Mouse (Mus musculus) CH12.LX (cell line): ENCODE results near the gene Mfsd4a.

ENCODE experiments used
- CTCF ChIP-seq, 2 experiments: IDR thresholded peaks in 1 of 2; conservative IDR thresholded peaks in 1 of 2; 2 replicates each; pipeline ENCODE4 v1.5.1; 2011 to 2012; ENCODE audit warnings: low read depth in 2 of 2, low read length in 2 of 2, improper control_type of control experiment in 1 of 2, inconsistent platforms in 1 of 2, mild to moderate bottlenecking in 1 of 2, moderate library complexity in 1 of 2
- MAZ ChIP-seq: IDR thresholded peaks from 2 replicates; pipeline ENCODE4 v1.6.1; 2012; ENCODE audit warnings: low read depth, mild to moderate bottlenecking, inconsistent platforms, low read length, improper control_type of control experiment, moderate library complexity
- POLR2A ChIP-seq: IDR thresholded peaks from 2 replicates; pipeline ENCODE4 v1.6.1; 2011; ENCODE audit warnings: low read depth, mild to moderate bottlenecking, improper control_type of control experiment, low read length
- ZC3H11A ChIP-seq: IDR thresholded peaks from 2 replicates; pipeline ENCODE4 v1.6.1; 2012; ENCODE audit warnings: low read depth, mild to moderate bottlenecking, inconsistent platforms, low read length, improper control_type of control experiment

DNA sequence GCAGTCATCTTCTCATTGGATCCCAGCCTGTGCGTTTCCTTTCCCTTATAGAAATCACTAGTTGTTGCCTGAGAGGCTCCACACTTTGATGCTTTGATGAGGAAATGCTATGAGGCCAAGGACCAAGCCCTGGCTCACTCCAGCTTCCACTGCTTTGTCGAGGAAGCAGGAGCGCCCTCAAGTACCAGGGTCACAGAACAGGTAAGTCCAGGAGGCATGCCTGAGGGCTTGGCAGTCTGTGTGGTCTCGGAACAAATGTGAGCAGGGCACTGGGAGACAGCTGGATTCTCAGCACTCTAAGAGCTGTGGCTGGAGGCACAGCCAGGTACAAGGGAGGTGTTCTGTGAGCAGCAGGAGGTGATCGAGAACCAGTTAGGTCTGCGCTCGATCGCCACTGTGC lies 44.6 kb upstream of the Mfsd4a start:
- TF ChIP-seq CTCF (conservative IDR thresholded peaks at IDR 0.05 in 1 of 2, IDR thresholded peaks at IDR 0.05 in 1 of 2; ENCODE audit: low read depth in 2 of 2, low read length in 2 of 2) (no peak), ZC3H11A (no peak), MAZ (no peak), POLR2A (no peak)
